Mouse (Mus musculus) lung, embryonic 14.5 days (tissue): ENCODE results near the gene Gm28308. TPM values are rescaled to one million over a fixed set of nuclear protein-coding genes. Genes with fewer than 3 reads are reported as not detected.

ENCODE experiments used
- ATAC-seq: fragments of 200-750 bp; cut with Nextera tagmentation; 2 replicates; pipeline ENCODE4 v1.8.0; 2017; ENCODE audit warnings: mild to moderate bottlenecking, moderate TSS enrichment, moderate library complexity; ENCODE audit not compliant: insufficient read depth
- DNase-seq: peaks from one replicate; pipeline ENCODE4 v3.0.0-alpha.2; 2015
- H3K27ac ChIP-seq: fragments of 300-500 bp; sonication (generic); 2 replicates; pipeline ENCODE4 v1.5.1; 2014; ENCODE audit warnings: low read depth, mild to moderate bottlenecking, moderate library complexity
- H3K27me3 ChIP-seq: fragments of 300-500 bp; sonication (generic); 2 replicates; pipeline ENCODE4 v1.6.1; 2014; ENCODE audit warnings: low read length, control low read depth; ENCODE audit not compliant: insufficient read depth
- H3K36me3 ChIP-seq: fragments of 300-500 bp; sonication (generic); 2 replicates; pipeline ENCODE4 v1.6.1; 2014; ENCODE audit warnings: control low read depth; ENCODE audit not compliant: insufficient read depth
- H3K4me1 ChIP-seq: fragments of 300-500 bp; sonication (generic); 2 replicates; pipeline ENCODE4 v1.6.1; 2014; ENCODE audit warnings: antibody characterized with exemption, control low read depth; ENCODE audit not compliant: insufficient read depth
- H3K4me2 ChIP-seq: fragments of 300-500 bp; sonication (generic); 2 replicates; pipeline ENCODE4 v1.6.1; 2014; ENCODE audit warnings: mild to moderate bottlenecking
- H3K4me3 ChIP-seq: fragments of 300-500 bp; sonication (generic); 2 replicates; pipeline ENCODE4 v1.5.1; 2014; ENCODE audit warnings: low read depth, low read length
- H3K9ac ChIP-seq: fragments of 300-500 bp; sonication (generic); 2 replicates; pipeline ENCODE4 v1.6.1; 2014
- H3K9me3 ChIP-seq: fragments of 300-500 bp; sonication (generic); 2 replicates; pipeline ENCODE4 v1.6.1; 2016; ENCODE audit warnings: low read depth, low read length, control low read depth
- CTCF ChIP-seq: IDR thresholded peaks from 2 replicates; pipeline ENCODE4 v1.5.1; 2016; ENCODE audit warnings: antibody characterized with exemption, low read depth
- WGBS: fragments of 180-500 bp; shearing (Covaris S2); extraction: QIAGEN DNeasy Blood & Tissue Kit; methylation state at CpG from one replicate; pipeline ENCODE4 v1.1.7; 2014; 5-methylcytosine and 5-hydroxymethylcytosine counted together
- polyA plus RNA-seq: library from polyadenylated mRNA; unstranded; fragments of >200 nt; fragmentation: Nextera tagmentation; extraction: Ambion mirVana; gene quantifications from 2 replicates; pipeline ENCODE4 v1.2.1, GENCODE M21; 2014

The Gm28308 gene
- polyA plus RNA-seq, 1 experiment from 2014 or later: not detected

DNA sequence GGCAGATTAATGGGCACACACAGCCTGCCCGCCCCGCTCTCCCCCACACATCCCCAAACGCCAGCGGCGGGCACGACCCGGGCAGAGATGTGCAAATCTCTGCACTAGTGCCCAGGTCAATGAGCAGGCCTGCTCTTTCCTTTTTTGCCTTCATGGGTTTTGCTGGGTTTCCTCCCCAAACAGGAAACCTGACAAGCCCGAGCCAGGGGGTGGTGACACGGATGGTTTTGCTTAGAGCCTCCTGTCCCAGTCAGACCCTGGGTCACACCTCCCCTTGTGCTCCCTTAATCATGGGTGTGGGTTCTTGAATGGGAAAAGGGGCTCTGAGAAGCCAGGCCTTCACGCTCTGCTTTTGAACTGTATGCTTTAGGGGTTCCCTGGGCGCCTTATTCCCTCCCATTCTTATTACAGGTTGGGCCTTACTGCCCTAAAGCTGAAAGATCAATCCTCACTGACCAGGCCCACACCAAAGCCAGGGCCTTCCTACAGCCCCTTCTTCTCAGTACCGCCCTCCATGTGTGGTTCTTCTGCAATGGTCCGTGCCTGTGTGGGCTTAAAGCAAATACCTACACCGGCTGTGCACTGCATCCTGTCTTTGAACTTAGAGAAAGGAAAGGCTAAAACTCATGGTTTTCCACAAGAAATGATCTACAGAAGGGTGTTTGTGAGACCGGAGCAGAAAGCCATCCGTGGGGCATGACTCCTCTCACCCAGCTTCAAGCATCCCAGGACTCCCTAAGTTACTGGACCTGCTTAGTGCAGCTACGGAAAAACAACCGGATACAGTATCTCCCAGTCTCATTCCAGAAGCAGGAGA is 4.1 kb downstream of the Gm28308 start:
- 17% methylated on average over 18 of the region's 18 CpGs for WGBS
- ATAC-seq (no peak), DNase-seq (no peak)
- Histone ChIP-seq H3K9me3 (no peaks in the 10 kb centered on the region), H3K36me3 (0 out of 2 replicates have a peak, but pooled peaks cover 5% of the 10 kb centered on the region), H3K9ac (peak overlapping the region; percentile 64), H3K4me1 (0 out of 2 replicates have a peak, but pooled peaks cover 3% of the 10 kb centered on the region), H3K4me3 (peak overlapping the region; percentile 90), H3K27me3 (peaks cover 90% of the 10 kb centered on the region), H3K4me2 (peak overlapping the region; percentile 87), H3K27ac (peak overlapping the region; percentile 89)
- TF ChIP-seq CTCF: no peak

DNA sequence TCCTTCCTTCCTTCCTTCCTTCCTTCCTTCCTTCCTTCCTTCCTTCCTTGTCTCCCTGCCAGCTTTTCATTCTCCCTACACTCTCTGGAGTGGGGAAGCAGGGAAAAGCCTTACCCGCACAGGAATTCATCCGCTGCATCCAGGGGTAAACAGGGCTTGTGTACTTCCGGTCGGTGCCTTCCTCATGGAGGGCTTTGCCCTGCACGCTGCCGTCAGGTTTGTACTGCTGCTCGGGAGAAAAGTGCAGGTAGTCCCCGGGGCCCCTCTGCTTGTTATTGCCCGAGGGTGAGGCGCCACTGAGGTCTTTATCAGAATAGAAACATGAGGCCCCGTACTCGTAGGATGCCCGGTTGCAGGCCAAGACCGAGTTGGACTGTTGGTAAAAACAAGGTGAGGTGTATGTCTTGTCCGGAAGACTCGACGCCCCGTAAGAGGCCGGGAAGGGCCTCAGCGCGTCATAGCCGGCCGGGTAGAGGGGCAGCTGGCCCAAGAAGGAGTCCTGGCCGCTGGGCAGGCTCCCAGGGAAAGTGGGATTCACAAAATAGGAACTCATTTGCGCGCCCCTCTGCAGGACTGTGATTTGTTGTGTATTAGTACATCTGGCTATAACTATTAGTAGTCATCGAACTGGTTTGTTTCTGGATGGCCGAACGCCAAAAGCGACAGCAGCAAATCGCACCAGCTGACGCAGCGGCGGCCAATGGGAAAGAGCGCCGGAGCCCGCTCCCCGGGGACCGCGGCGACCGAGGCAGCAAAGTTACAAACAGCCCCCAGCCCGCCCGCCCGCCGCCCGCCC is 4.9 kb downstream of the Gm28308 start, which contains the start of gene Hoxa6:
Gene Hoxa6 (minus strand): TSS at position 651 of the 796 bp plus-strand sequence.
- H3K4me2 ChIP-seq: peak within 1 kb of the TSS; percentile 87
- peak within 1 kb of the TSS; percentile 89 for H3K27ac ChIP-seq
- H3K4me1 ChIP-seq: 0 out of 2 replicates have a peak, but pooled peaks cover 3% of the 10 kb centered on the region
- no peaks in the 10 kb centered on the region for H3K9me3 ChIP-seq
- no peak for TF ChIP-seq CTCF
- H3K27me3 ChIP-seq: peaks cover 90% of the 10 kb centered on the region
- H3K4me3 ChIP-seq: peak within 1 kb of the TSS; percentile 90
- peaks cover 7% of the 10 kb centered on the region; the same call in 1 of the 2 replicates for H3K36me3 ChIP-seq
- WGBS: 1% methylated on average over 47 of the region's 47 CpGs
- H3K9ac ChIP-seq: peak within 1 kb of the TSS; percentile 100
- ATAC-seq: no peak
- peak; percentile 88 for DNase-seq

GRCm38 (mm10) chr6:52207684-52207976 is 5.5 kb downstream of the Gm28308 start:
- H3K27ac ChIP-seq: peak overlapping the region; percentile 83
- DNase-seq (peak; percentile 50), ATAC-seq (no peak)
- no peaks in the 10 kb centered on the region for H3K9me3 ChIP-seq
- peaks cover 89% of the 10 kb centered on the region for H3K27me3 ChIP-seq
- H3K9ac ChIP-seq: peak overlapping the region; percentile 100
- 0 out of 2 replicates have a peak, but pooled peaks cover 3% of the 10 kb centered on the region for H3K4me1 ChIP-seq
- peak overlapping the region; percentile 90 for H3K4me3 ChIP-seq
- peaks cover 8% of the 10 kb centered on the region; the same call in 1 of the 2 replicates for H3K36me3 ChIP-seq
- peak overlapping the region; percentile 87 for H3K4me2 ChIP-seq
- TF ChIP-seq CTCF: no peak

GRCm38 (mm10) chr6:52206882-52207683 is 6.1 kb downstream of the Gm28308 start:
- H3K4me2 ChIP-seq: peak overlapping the region; percentile 87
- no peak for TF ChIP-seq CTCF
- peaks cover 13% of the 10 kb centered on the region; the same call in 1 of the 2 replicates for H3K36me3 ChIP-seq
- no peaks in the 10 kb centered on the region for H3K9me3 ChIP-seq
- WGBS: 25% methylated on average over 4 of the region's 4 CpGs
- peaks cover 87% of the 10 kb centered on the region for H3K27me3 ChIP-seq
- peak overlapping the region; percentile 83 for H3K27ac ChIP-seq
- peak overlapping the region; percentile 100 for H3K9ac ChIP-seq
- ATAC-seq: no peak
- H3K4me1 ChIP-seq: 0 out of 2 replicates have a peak, but pooled peaks cover 3% of the 10 kb centered on the region
- peak; percentile 39 for DNase-seq
- H3K4me3 ChIP-seq: peak overlapping the region; percentile 90

DNA sequence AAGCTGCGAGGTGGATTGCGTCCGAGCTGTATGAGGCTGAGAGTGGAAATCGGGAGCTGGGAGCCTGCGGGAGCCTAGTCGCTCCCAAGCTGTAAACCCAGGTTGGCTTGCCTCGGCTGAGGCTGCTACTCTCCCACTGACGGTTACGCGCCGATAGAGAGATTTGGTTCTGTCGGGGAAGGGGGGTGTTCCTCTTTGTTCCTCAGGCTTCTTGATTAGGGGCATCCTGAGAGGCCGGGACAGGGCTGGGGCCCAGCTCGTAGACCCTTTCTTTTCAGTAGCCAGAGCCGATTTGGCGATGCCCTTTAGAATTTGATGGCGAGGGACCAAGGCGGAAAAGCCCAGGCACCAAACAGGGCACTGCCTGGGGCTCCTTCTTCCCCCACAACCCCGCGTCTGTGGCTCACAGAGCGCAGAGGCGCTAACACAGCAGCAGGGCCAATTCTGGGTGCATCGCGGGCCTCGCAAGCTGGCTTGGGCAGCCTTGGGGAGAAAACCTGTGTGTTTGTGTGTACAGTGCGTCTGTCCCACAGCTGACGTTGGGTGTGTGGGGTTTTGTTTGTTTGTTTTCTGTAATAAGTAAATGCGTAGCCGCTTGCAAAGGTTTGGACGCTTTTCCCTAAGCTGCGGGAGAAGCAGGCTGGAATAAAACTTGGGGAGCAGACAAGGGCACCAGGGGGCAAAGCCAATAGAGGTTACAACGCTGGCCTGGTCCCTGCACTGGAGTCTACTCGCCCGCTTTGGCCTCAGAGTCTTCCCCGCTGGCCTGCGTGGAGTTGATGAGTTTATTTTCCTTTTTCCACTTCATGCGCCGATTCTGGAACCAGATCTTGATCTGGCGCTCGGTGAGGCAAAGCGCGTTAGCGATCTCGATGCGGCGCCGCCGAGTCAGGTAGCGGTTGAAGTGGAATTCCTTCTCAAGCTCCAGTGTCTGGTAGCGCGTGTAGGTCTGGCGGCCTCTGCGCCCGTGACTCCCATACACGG is 7.2 kb downstream of the Gm28308 start:
- WGBS: 14% methylated on average over 55 of the region's 55 CpGs
- ATAC-seq (no peak), DNase-seq (peak; percentile 61)
- Histone ChIP-seq H3K27ac (peak overlapping the region; percentile 83), H3K4me3 (peak overlapping the region; percentile 90), H3K4me1 (peaks cover 3% of the 10 kb centered on the region; the same call in 1 of the 2 replicates), H3K9me3 (no peaks in the 10 kb centered on the region), H3K27me3 (peaks cover 83% of the 10 kb centered on the region), H3K4me2 (peak overlapping the region; percentile 87), H3K9ac (peak overlapping the region; percentile 100), H3K36me3 (peaks cover 24% of the 10 kb centered on the region)
- no peak for TF ChIP-seq CTCF
